Mouse (Mus musculus) olfactory bulb, adult 2 months (tissue): ENCODE data around the gene Frmpd4.

Experiments
- CTCF ChIP-seq: fragments of 200-500 bp; IDR thresholded peaks from 2 replicates; pipeline ENCODE4 v1.5.1; 2012; ENCODE audit warnings: low read depth, mild to moderate bottlenecking, low read length, moderate library complexity; ENCODE audit not compliant: insufficient read depth
- POLR2A ChIP-seq: fragments of 200-500 bp; IDR thresholded peaks from 2 replicates; pipeline ENCODE4 v1.6.1; 2012; ENCODE audit warnings: mild to moderate bottlenecking, low read depth, low read length, moderate library complexity; ENCODE audit not compliant: insufficient read depth

GRCm38 (mm10) chrX:167518440-167518839 lies 1058.6 kb downstream of the Frmpd4 start:
- TF ChIP-seq CTCF (no peak), POLR2A (no peak)
